Mouse (Mus musculus) mouse embryonic stem cell (cell line): ENCODE results near the gene A530016L24Rik.

Source experiments
- in situ Hi-C, 2 experiments: fragments of 300-500 bp; cut with MboI; formaldehyde crosslinking; loops; 1 replicate in 1 of 2; 3 replicates in 1 of 2; pipeline ENCODE4 v1.14.3; 2019 to 2020; ENCODE audit warnings: low sequenced_read_pairs in 2 of 2, low pct_unique_long_range_greater_than_20kb in 1 of 2, mixed read lengths in 1 of 2; ENCODE audit not compliant: unreplicated experiment in 1 of 2

A530016L24Rik gene

DNA sequence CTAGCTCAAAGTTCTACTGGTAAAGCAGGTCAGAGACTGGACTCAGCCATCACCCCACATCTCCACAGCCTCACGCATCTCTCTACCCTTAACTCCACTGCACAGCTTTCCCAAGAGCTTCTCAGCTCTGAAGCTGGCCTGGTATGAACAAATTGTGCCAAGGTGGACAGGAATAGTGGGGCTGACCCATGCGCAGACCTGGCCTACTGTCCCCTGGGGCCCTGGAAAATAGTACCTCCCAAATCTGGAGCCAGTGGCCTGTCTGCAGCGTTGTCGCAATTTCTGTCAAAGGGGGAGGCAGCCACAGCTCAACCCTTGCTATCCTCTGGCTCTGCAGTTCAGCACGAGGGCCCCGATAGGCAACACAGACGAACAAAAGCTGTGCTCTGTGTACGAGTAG is at the start of gene A530016L24Rik:
A530016L24Rik (plus strand) TSS at position 315 of the 400 bp plus-strand sequence.
- in situ Hi-C loops = loop anchor here in 1 of 2 experiments (5.0 kb wide), 1 partner anchor 48 kb away; no protein-coding TSS in a partner anchor

DNA sequence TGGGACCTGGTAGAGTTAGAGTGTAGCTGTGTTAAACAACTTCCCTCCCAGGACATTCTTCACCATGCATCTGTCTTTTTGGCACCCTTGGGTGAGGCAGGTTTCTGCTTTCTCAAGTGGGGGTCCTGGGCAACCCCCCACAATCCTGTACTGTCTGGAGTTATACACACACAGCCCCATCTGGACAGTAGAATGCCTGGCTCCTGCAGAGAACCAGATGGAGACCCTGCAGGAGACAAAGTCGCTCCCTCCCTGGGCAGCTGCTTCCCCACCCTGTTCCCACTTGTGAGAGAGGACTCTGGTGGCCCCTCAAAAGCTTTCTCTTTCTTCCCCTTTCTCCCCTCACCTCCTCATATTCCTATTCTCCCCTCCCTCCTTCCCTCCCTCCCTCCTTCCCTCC is 49.3 kb upstream of the A530016L24Rik start:
- in situ Hi-C loops = no loop called here

DNA sequence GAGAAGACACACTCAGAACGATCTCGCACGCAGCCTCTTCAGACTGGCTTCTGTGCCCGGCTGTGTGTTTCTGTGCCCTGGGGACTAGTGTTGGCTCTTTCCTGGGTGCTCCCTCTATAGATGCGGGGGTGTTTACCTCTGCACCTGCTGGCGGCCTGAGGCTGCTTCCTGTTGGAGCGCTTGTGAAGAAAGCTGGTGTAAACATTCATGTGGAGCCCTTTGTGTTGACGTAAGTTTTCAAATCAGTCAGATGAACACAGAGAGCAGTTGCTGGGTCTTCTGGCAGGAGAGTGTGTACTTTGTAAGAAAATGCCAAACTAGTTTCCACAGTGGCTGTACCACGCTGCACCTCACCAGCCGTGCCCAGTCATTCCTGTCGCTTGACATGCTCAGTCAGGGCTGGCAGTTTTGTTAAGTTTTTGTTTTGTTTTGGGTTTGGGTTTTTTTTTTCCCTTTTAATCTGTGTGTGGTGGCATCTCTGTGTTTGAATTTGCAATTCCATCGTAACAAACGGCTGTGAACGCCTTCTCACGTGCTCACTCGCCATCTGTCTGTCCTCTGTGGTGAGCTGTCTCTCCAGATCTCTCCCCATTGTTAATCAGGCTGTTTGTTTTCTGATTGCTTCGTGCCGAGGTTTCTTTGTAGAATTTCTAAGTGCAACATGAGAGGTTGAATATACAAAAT is 40.0 kb upstream of the A530016L24Rik start:
- in situ Hi-C loops = no loop called here

DNA sequence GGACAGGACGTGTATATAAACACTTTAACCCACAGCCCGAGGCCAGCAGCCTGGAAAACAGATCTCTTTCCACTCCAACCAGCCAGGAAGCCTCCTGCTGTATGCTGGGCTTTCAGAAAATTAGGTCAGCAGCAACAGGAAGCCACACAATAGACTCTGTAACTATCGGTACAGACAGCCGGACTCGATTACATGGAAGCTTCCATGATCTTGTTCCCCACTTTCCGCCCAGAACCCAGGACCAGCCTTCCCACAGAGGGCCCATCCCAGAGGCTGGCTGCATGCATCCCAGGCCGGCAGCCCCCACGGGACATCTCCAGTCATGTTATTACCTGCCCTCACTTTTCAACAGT is 39.4 kb upstream of the A530016L24Rik start:
- in situ Hi-C loops = no loop called here

DNA sequence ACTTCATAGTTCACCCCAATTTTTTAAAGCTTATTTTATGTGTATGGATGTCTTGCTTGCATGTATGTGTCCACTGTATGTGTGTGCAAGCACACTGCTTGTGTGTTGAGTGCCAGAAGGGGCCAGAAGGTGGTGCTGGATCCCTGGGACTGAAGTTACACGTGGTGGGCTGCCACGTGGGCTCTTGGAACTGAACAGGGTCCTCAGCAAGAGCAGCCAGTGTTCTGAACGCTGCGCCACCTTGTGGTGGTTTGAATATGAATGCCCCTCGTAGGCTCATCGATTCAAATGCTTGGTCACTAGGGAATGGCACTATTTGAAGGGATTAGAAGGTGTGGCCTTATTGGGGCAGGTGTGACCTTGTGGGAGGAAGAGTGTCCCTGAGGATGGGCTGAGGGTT is 38.4 kb upstream of the A530016L24Rik start:
- in situ Hi-C loops = no loop called here

DNA sequence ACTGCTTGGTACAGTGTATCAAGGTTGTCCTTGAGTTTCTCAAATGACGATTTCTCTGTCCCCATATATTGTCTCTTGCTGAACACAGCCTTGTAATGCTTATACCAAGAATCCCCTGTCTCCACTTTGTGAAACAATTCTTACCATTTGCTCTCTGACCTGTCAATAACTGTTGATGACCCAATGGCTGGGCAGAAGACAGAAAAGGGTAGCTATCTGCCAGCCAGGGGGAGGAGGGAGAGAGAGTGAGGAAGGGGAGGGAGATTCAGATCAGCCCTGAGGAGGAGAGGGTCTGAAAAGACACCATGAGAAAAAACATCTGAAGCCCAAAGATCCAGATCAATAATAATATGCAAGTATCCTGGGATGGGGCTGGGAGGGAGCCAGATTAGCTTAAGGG is 37.9 kb upstream of the A530016L24Rik start:
- in situ Hi-C loops = no loop called here

DNA sequence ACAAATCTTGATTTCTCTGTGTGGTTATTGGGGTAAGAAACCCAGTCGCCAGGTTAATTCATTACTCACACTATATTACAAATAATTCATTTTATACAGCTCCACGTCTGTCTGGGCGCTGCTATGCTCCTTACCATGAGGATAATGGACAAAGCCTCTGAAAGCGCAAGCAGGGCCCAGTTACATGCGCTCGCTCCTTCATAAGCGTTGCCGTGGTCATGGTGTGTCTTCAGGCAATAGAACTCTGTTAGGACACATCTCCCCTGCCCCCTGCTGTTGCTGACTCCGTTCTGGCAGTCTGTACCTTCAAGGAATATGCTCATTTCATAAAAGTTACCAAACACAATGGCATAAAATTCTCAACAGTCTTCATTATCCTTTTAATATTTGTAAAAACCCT is 37.4 kb upstream of the A530016L24Rik start:
- in situ Hi-C loops = no loop called here

DNA sequence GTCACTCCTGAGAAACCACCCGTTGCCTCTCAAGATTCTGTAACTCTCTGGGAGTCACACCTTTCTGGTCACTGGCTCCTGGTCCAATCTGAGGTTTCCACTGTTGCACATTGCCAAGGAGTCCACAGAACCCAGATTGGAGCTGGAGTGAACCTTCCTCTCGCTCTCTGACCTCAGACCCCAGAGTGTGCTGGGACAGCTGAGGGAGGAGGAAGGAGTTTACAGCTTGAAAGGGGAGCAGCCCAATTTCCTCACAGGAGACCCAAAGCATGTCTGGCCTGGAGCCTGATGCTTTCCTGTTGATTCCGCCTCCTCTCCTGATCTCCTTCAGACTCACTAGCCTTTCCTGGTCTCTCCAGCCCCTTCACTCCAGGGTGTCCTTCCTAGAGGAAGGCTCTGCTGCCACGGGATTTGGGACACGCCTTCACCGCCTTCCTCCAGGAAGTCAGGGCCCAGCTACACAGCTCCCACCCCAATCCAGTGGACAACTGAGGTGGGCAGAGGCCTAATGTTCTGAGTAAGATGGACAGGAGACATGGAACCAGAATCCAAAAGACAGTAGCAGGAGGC is 33.0 kb upstream of the A530016L24Rik start:
- in situ Hi-C loops = no loop called here

DNA sequence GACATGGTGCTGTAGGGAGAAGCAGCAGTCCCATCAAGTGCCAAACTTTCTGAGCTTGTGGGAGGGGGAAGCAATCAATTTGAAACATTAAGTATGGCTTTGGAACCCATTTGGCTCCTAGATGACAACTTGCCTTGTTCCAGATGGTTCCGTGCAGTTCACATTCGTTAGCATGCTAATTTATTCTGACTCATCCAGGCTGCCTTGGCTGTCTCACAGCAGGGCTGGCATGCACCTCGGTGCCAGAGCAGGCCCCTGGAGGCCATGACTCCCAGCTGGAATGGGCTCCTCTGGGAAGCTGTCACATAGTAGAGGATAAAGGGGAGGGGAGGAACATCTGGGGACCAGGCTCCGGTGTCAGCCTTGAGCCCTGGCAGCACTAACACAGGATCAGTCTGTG is 31.4 kb upstream of the A530016L24Rik start:
- in situ Hi-C loops = no loop called here

DNA sequence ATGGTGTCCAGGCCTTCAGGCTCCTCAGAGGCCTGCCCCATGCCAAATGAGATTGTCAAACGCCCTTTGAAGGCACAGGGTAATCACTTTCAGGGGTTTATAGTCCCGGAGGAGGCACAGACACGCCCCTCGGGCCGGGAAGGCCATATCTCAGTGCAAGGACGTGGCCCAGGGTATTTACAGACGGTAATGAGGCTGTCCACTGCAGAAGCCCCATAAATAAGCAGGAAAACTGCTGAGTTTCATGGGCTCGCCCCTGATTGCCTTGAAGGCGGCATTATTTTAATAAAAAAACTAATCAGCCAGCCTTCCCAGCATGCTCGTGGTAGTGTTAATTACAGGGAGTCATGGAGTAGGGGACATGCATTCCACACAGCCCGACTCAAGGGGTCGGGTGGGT is 26.8 kb upstream of the A530016L24Rik start:
- in situ Hi-C loops = no loop called here

DNA sequence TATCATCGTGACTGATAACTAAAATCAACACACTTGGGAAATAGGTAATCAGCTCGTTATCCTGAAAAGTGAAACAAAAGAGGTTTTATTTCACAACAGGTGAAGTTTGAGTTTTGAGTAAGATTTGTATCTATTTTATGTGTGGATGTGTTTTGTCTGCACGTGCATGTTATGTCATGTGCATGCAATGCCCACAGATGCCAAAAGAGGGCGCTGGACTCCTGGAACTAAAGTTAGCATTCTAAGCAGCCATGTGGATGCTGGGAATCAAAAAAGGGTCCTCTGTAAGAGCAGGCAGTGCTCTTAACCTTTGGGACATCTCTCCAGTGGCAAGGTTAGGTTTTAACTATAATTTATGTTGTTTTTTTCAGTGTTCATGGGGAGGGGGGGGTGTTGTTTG is 26.0 kb upstream of the A530016L24Rik start:
- in situ Hi-C loops = no loop called here

DNA sequence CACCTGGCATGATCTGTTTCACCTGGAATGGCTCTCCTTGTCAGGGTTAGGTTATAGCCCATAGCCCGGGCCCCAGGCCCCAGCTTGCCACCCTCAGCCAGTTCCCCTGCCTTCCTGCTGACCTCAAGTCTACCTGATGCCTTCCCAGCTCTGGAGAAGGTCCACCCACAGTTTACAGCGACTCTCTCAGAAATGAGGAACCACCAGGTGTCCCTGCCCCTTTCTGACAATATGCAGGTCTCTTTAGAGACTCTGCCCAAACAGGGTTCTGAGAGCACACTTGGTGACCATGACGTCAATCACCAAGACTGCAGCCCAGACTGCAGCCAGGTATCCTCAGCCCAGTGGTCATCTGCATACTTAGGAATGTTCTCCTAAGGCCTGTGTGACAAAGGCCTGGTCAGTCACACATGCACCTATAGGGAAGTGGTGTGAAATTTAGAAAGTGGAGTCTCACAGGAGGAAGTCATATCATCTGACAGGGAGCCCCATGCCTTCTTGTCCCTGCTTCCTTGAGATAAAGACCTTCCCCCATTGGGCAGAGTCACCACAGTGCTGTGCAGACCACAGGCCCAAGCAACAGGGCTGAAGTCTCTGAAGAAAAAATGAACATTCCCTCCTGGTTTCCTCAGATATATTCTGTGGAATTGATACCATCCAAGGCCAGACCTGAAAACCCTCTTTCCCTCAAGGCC is 25.4 kb upstream of the A530016L24Rik start:
- in situ Hi-C loops = no loop called here

DNA sequence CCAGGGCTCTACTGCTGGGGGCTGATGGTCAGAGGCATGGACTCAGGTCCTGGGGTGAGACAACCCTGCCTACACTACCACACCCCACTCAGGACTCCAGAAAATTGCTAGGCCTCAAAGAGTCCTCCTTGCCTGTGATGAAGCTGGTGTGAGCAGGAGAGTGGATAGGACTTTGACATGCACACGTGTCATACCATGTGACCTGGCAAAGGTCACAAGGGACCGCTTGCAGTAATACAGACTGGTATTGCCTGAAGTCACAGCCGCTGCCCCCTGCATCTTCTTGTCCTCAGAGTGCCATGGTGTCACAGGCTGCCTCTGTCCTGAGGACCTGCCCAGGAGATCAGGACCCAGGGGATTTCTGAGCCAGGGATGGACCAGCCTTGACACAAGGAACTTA is 24.7 kb upstream of the A530016L24Rik start:
- in situ Hi-C loops = no loop called here

DNA sequence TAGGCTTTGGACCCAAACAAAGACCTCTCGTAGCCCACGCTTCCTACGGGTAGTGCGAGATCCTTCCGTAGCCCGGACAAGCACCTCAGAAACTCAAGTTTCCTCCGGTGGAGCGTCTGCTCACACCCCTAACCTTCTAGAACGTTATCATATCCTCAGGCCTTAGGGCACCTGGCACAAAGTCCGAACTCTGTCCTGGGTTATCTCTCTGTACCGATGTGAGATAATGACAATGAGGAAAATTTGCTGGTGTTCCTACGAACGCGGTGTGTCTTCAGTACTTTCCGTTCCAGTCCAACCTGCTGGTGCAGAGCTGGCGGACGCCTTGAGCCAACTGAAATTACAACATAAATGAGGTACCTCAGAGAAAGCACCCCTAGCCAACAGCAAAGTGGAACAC is 23.3 kb upstream of the A530016L24Rik start:
- in situ Hi-C loops = no loop called here

DNA sequence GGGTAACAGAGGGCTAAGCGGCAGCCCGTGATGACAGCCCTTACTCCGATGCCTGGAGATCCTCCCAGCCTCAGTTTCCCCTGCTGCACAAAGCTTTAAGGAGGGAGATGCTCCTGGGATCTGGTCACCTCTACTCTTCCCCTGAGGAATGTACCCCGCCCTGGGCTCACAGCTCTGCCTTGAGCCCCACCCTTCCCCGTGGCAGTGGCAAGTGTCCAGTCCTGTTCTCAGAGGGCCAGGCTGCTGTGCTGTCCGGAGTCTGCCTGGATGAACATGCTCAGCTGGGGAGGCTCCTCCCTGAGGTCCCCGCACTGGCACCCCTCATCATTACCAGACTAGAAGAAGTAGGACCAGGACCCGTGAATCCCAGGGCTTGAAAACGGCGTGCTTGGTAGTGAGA is 21.9 kb upstream of the A530016L24Rik start:
- in situ Hi-C loops = no loop called here

DNA sequence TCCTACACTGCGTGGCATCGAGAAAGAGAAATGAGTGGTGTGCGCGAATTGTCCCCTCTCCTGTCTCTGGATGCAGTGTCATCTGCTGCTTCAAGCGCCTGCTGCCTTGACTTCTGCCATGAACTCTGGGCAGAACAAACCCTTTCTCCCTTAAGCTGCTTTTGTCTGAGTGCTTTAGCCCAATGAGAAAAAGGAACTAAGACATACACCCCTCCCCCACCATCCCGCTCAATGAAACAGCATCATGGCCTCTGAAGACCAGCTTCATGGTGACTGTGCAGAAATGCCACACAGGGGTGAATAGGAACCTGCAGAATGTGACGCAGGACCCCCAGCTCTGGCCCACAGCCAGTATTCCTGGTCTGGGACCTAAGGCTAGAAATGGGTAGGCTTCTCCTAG is 19.9 kb upstream of the A530016L24Rik start:
- in situ Hi-C loops = no loop called here

DNA sequence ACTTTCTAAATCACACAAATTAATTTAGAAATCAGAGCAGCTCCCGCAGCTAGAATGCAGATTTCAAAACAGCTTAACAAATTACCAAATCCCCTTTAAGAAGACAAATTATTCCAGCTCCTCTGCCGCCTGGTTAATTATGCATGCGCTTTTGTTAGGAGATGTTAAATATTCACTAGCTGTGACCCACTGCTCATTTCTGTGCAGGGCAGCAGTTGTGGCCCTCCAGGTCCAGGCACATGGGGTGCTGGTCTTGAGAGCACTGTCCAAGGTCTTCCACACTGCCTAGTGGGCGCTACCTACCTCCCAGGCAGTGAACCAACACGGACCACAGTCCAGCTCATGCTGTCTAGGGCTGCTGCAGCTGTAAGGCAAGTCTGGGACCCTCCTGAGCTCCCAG is 19.0 kb upstream of the A530016L24Rik start:
- in situ Hi-C loops = no loop called here

DNA sequence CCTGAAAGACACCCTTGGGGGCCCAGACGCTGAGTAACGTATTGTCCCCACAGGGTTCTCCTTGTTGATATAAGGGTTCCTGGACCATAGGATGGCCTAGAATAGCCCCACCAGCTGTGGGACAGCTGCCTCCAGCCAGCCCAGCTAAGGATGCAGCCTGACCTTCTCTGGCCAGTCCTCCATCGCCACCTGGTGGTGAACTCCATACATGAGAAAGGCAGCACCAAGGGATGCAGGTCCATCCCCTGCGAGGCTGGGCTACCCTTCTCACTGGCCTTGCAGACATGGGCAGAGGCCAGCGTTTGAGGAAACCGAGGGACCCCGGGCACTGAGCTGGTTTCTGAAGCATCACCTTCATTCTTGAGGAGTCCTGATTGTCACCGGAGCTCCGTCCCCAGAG is 15.5 kb upstream of the A530016L24Rik start:
- in situ Hi-C loops = no loop called here

DNA sequence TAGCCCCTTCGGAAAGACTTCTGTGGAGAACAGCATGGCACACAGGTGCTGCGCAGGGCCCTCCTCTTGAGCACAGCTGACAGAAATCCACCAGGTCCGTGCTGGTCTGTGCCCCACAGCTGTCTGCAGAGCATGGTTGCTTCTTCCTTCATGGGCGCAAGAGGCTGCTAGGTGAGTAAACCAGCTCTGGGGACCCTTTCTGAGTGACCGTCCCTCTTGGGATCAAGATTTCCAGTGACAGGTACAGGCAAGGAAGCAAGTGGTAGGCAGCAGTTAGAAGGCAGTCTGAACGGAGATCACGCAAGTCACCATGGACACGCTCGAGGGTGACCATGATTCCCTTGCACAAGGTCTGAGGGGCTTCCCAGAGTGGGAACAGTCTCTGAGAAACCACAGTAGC is 287 bp downstream of the A530016L24Rik start:
- in situ Hi-C loops = loop anchor here in 1 of 2 experiments (5.0 kb wide), 1 partner anchor 48 kb away; no protein-coding TSS in a partner anchor

DNA sequence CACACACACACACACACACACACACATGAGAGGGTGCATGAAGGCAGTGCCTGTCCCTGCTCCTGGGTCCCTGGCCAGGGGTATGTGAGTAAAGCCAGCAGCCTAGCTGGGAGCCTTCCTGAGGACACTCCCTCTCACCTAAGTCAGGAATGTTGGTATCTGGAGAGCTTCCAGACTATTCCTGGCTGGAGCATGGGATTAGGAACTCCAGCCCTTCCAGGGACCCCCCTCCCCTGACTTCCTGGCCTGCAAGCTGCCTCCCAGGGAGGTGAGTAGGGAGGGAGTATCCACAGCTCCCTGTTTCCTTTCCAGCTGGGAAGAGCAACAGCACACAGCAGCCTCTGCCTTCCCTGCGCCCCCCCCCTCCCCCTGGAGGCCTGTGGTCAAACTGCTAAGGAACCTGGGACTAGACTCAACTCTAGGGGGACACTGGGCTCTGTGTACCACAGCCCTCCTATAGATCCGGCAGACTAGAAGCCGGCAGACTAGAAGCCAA is 1.2 kb downstream of the A530016L24Rik start:
- in situ Hi-C loops = no loop called here
